Mouse (Mus musculus) midbrain, postnatal 0 days (tissue): Measurements from ENCODE around the gene Hsbp1. TPM values are rescaled to one million over a fixed set of nuclear protein-coding genes. Genes with fewer than 3 reads are reported as not detected.

Experiments
- ATAC-seq: fragments of 200-750 bp; cut with Nextera tagmentation; 2 replicates; pipeline ENCODE4 v1.8.0; 2017; ENCODE audit warnings: moderate number of reproducible peaks, mild to moderate bottlenecking, moderate TSS enrichment, moderate library complexity; ENCODE audit not compliant: low FRiP score
- DNase-seq: peaks from one replicate; pipeline ENCODE4 v3.0.0-alpha.2; 2015; ENCODE audit warnings: low spot score
- H3K27ac ChIP-seq: fragments of 300-500 bp; sonication (generic); 2 replicates; pipeline ENCODE4 v1.5.1; 2014; ENCODE audit warnings: low read depth, mild to moderate bottlenecking, low read length, mixed read lengths
- H3K27me3 ChIP-seq: fragments of 300-500 bp; sonication (generic); 2 replicates; pipeline ENCODE4 v1.6.1; 2014; ENCODE audit warnings: low read length, control low read depth, mixed read lengths; ENCODE audit not compliant: insufficient read depth
- H3K36me3 ChIP-seq: fragments of 300-500 bp; sonication (generic); 2 replicates; pipeline ENCODE4 v1.6.1; 2014; ENCODE audit warnings: low read length, control low read depth, mixed read lengths; ENCODE audit not compliant: insufficient read depth
- H3K4me1 ChIP-seq: fragments of 300-500 bp; sonication (generic); 2 replicates; pipeline ENCODE4 v1.6.1; 2014; ENCODE audit warnings: mild to moderate bottlenecking, control low read depth, antibody characterized with exemption, low read length, mixed read lengths; ENCODE audit not compliant: insufficient read depth
- H3K4me2 ChIP-seq: fragments of 300-500 bp; sonication (generic); 2 replicates; pipeline ENCODE4 v1.6.1; 2014; ENCODE audit warnings: low read depth, mild to moderate bottlenecking, low read length, mixed read lengths; ENCODE audit not compliant: poor library complexity, severe bottlenecking
- H3K4me3 ChIP-seq: fragments of 300-500 bp; sonication (generic); 2 replicates; pipeline ENCODE4 v1.5.1; 2014; ENCODE audit warnings: low read depth, mild to moderate bottlenecking, low read length, moderate library complexity
- H3K9ac ChIP-seq: fragments of 300-500 bp; sonication (generic); replicated peaks from 2 replicates; pipeline ENCODE4 v1.6.1; 2014; ENCODE audit warnings: mild to moderate bottlenecking, low read length, moderate library complexity, mixed read lengths; ENCODE audit not compliant: poor library complexity, severe bottlenecking
- H3K9me3 ChIP-seq: fragments of 300-500 bp; sonication (generic); 2 replicates; pipeline ENCODE4 v1.6.1; 2016; ENCODE audit warnings: low read length, control low read depth
- CTCF ChIP-seq: IDR thresholded peaks from 2 replicates; pipeline ENCODE4 v1.5.1; 2016; ENCODE audit warnings: antibody characterized with exemption, mild to moderate bottlenecking
- WGBS: fragments of 180-500 bp; shearing (Covaris S2); extraction: QIAGEN DNeasy Blood & Tissue Kit; methylation state at CpG from one replicate; pipeline ENCODE4 v1.1.7; 2014; 5-methylcytosine and 5-hydroxymethylcytosine counted together
- polyA plus RNA-seq: library from polyadenylated mRNA; unstranded; fragments of >200 nt; fragmentation: Nextera tagmentation; extraction: Ambion mirVana; gene quantifications from 2 replicates; pipeline ENCODE4 v1.2.1, GENCODE M21; 2015
- total RNA-seq: library from RNA; depleted of rRNA; stranded (reverse); fragments of >200 nt; gene quantifications from 2 replicates; pipeline ENCODE4 v1.2.3, GENCODE M21; 2014

The Hsbp1 gene
- total and polyA plus RNA-seq, 2 experiments from 2014 or later: 445 to 1,211 TPM

- Histone ChIP-seq H3K4me2 (no peak overlapping the region), H3K9me3 (no peaks in the 10 kb centered on the region), H3K4me3 (no peak overlapping the region), H3K36me3 (no peaks in the 10 kb centered on the region), H3K4me1 (no peaks in the 10 kb centered on the region; the same call in 1 of the 2 replicates), H3K27me3 (no peaks in the 10 kb centered on the region), H3K27ac (peak overlapping the region; percentile 67), H3K9ac (0 out of 2 replicates have a peak overlapping the region, but pooled peaks have one; percentile 24)
- ATAC-seq (no peak), DNase-seq (peak; percentile 40)
- TF ChIP-seq CTCF: no peak
- 31% methylated on average over 6 of the region's 6 CpGs for WGBS
Observed at GRCm38 (mm10) chr8:119323215-119323614, 21.1 kb upstream of the Hsbp1 start.

DNA sequence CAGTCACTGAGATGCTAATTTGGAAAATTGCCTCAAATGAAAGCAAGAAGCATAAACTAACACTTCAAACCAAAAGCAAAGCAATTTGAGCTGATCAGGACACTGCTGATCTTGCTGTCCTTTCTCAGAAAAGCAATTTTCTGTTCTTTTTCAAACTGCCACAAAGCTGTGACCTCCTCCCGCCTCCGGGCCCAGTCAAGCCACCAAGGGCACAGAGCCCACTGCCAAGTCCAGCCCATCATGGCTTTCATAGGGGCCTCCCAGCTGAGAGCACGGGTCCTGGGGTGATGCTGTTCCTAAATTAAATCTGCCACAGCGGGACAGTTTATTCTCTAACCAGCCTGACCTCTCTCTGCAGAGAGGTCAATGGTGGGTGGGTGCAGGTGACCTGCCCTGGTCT is 4.7 kb upstream of the Hsbp1 start:
- Histone ChIP-seq H3K4me2 (no peak overlapping the region), H3K27me3 (no peaks in the 10 kb centered on the region), H3K9ac (no peak overlapping the region), H3K4me1 (no peaks in the 10 kb centered on the region), H3K27ac (no peak overlapping the region), H3K36me3 (no peaks in the 10 kb centered on the region), H3K4me3 (no peak overlapping the region), H3K9me3 (no peaks in the 10 kb centered on the region)
- 84% methylated on average over 4 of the region's 4 CpGs for WGBS
- no peak for ATAC-seq
- TF ChIP-seq CTCF: no peak
- no peak for DNase-seq

DNA sequence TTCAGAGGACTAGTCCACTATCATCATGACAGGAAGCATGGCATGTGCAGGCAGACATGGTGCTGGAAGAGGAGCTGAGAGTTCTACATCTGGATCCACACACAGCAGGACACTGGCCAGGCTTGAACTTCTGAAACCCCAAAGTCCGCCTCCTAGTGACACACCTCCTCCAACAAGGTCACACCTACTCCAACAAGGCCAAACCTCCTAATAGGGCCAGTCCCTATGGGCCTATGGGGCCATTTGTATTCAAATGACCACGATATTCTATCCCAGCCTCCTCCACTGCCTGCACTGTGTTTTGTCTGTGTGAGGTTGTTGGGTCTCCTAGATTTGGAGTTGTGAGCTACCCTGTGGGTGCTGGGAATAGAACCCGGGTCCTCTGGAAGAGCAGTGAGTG is 682 bp upstream of the Hsbp1 start:
- WGBS: 88% methylated on average over 3 of the region's 3 CpGs
- peak overlapping the region; percentile 96; the same call in 1 of the 2 replicates for H3K4me3 ChIP-seq
- H3K4me2 ChIP-seq: no peak overlapping the region
- H3K36me3 ChIP-seq: peaks cover 20% of the 10 kb centered on the region
- ATAC-seq (peak; percentile 7; the same call in 1 of the 2 replicates), DNase-seq (no peak)
- H3K27me3 ChIP-seq: no peaks in the 10 kb centered on the region
- no peaks in the 10 kb centered on the region for H3K9me3 ChIP-seq
- peaks cover 6% of the 10 kb centered on the region; the same call in 1 of the 2 replicates for H3K4me1 ChIP-seq
- peak overlapping the region; percentile 80 for H3K27ac ChIP-seq
- no peak for TF ChIP-seq CTCF
- no peak overlapping the region for H3K9ac ChIP-seq

DNA sequence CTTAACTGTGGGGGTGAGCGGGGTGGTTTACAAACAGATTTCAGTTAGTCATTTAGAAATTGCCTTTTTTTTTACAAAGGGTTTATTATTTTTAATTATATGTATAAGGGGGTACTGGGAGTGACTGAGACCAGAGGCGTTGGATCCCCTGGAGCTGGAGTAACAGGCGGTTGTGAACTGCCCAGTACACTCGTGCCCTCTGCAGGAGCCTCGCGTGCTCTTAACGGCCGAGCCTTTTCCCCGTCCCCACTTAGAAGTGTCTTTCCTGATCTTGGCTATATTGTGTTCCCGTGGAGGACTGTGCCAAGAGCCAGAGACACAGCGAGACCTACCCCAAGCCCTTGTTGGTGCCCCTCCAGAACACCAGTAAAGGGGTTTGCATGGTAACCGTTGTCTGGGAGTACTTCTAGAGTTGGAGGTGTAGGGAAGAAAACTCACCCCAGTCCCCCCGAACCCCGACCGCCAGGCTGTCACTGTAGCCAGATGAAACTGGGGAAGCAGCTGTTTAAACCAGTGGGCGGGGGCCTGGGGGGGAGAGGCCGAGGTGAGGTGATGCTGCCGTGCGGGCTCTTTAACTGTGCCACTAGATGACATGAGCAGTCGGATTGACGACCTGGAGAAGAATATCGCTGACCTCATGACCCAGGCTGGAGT is 868 bp downstream of the Hsbp1 start:
- Histone ChIP-seq H3K4me3 (peak overlapping the region; percentile 96), H3K9me3 (no peaks in the 10 kb centered on the region), H3K4me1 (peaks cover 6% of the 10 kb centered on the region; the same call in 1 of the 2 replicates), H3K27me3 (no peaks in the 10 kb centered on the region), H3K4me2 (peak overlapping the region; percentile 70), H3K27ac (no peak overlapping the region), H3K36me3 (peaks cover 31% of the 10 kb centered on the region), H3K9ac (peak overlapping the region; percentile 100)
- ATAC-seq: 0 out of 2 replicates have a peak, but pooled peaks have one; percentile 52
- DNase-seq: peak; percentile 32
- peak; percentile 35; the same call in 1 of the 2 replicates for TF ChIP-seq CTCF
- WGBS: 52% methylated on average over 22 of the region's 22 CpGs

GRCm38 (mm10) chr8:119345683-119346075 is 1.4 kb downstream of the Hsbp1 start:
- H3K9ac ChIP-seq: no peak overlapping the region
- H3K9me3 ChIP-seq: no peaks in the 10 kb centered on the region
- H3K4me2 ChIP-seq: peak overlapping the region; percentile 70
- H3K27me3 ChIP-seq: no peaks in the 10 kb centered on the region
- H3K4me3 ChIP-seq: peak overlapping the region; percentile 96
- DNase-seq: no peak
- no peak overlapping the region for H3K27ac ChIP-seq
- H3K36me3 ChIP-seq: peaks cover 35% of the 10 kb centered on the region
- peak; percentile 37 for TF ChIP-seq CTCF
- WGBS: 87% methylated on average over 15 of the region's 15 CpGs
- peaks cover 6% of the 10 kb centered on the region; the same call in 1 of the 2 replicates for H3K4me1 ChIP-seq
- no peak for ATAC-seq

GRCm38 (mm10) chr8:119351647-119352046 is 7.4 kb downstream of the Hsbp1 start:
- H3K4me2 ChIP-seq: no peak overlapping the region
- no peak overlapping the region for H3K9ac ChIP-seq
- no peak for DNase-seq
- ATAC-seq: no peak
- peaks cover 35% of the 10 kb centered on the region for H3K36me3 ChIP-seq
- H3K4me3 ChIP-seq: no peak overlapping the region
- H3K9me3 ChIP-seq: no peaks in the 10 kb centered on the region
- no peaks in the 10 kb centered on the region for H3K27me3 ChIP-seq
- no peak overlapping the region for H3K27ac ChIP-seq
- no peak for TF ChIP-seq CTCF
- H3K4me1 ChIP-seq: no peaks in the 10 kb centered on the region
- WGBS: 94% methylated on average over 19 of the region's 19 CpGs
